Mouse (Mus musculus) kidney, adult 8-10 months (tissue): Measurements from ENCODE around the gene Zmynd19.
"Not testable (repeated sequence)": the region's sequence is repeated elsewhere in the genome, so short reads cannot be mapped to it uniquely, and the experiment has no call there.

Experiments
- DNase-seq, 2 experiments: peaks; one replicate each; pipeline ENCODE4 v3.0.0; 2022

Zmynd19 gene

GRCm38 (mm10) chr2:24944304-24944703 lies 5.3 kb upstream of the Zmynd19 start:
- peak; percentile 61 to 64 for DNase-seq

- no peak for DNase-seq
Measured at GRCm38 (mm10) chr2:24950189-24950535, 570 bp downstream of the Zmynd19 start.

- DNase-seq, result no peak
Measured at GRCm38 (mm10) chr2:24952537-24953055, 3.0 kb downstream of the Zmynd19 start.

GRCm38 (mm10) chr2:24960910-24961309 lies 11.3 kb downstream of the Zmynd19 start:
- DNase-seq, result peak; percentile 43 to 59

- peak; percentile 77 to 85 for DNase-seq
Measured at GRCm38 (mm10) chr2:24962304-24963000, 12.9 kb downstream of the Zmynd19 start, which contains the start of gene Dph7. Dph7 (plus strand) TSS chr2:24962400.

GRCm38 (mm10) chr2:24970386-24970785 lies 20.8 kb downstream of the Zmynd19 start:
- DNase-seq, result no peak

- DNase-seq, result not testable (repeated sequence)
Measured at GRCm38 (mm10) chr2:24974452-24974851, 24.9 kb downstream of the Zmynd19 start.

- peak; percentile 96 to 97 for DNase-seq
Measured at GRCm38 (mm10) chr2:24974906-24975703, 25.5 kb downstream of the Zmynd19 start, which contains the start of gene Mrpl41. Mrpl41 (minus strand) TSS chr2:24975098.

GRCm38 (mm10) chr2:24975704-24976297 lies 26.2 kb downstream of the Zmynd19 start, which contains the start of gene Pnpla7:
Pnpla7 (plus strand) TSS chr2:24976033.
- DNase-seq, result peak; percentile 80 to 85

GRCm38 (mm10) chr2:24976960-24977359 lies 27.4 kb downstream of the Zmynd19 start:
- no peak for DNase-seq

GRCm38 (mm10) chr2:24987762-24988161 lies 38.2 kb downstream of the Zmynd19 start:
- no peak for DNase-seq

GRCm38 (mm10) chr2:24995332-24995731 lies 45.7 kb downstream of the Zmynd19 start:
- no peak for DNase-seq

- DNase-seq, result no peak
Measured at GRCm38 (mm10) chr2:24996471-24996870, 46.9 kb downstream of the Zmynd19 start.

- peak in 1 of 2 experiments; percentile 54 for DNase-seq
Measured at GRCm38 (mm10) chr2:25000544-25001235, 51.1 kb downstream of the Zmynd19 start.

GRCm38 (mm10) chr2:25003946-25004786 lies 54.6 kb downstream of the Zmynd19 start:
- no peak for DNase-seq

- no peak for DNase-seq
Measured at GRCm38 (mm10) chr2:25006767-25007166, 57.2 kb downstream of the Zmynd19 start.

GRCm38 (mm10) chr2:25008250-25008649 lies 58.7 kb downstream of the Zmynd19 start:
- DNase-seq, result no peak
